Mouse (Mus musculus) heart, postnatal 0 days (tissue): ENCODE data around the gene Bcat2. TPM values are rescaled to one million over a fixed set of nuclear protein-coding genes. Genes with fewer than 3 reads are reported as not detected.
A peak's percentile ranks its signal among the peaks of the same experiment; 100 is the strongest.

Experiments
- ATAC-seq: fragments of 200-750 bp; cut with Nextera tagmentation; 2 replicates; pipeline ENCODE4 v1.8.0; 2017; ENCODE audit warnings: low read depth, moderate number of reproducible peaks, moderate library complexity; ENCODE audit not compliant: insufficient read depth
- DNase-seq: peaks from one replicate; pipeline ENCODE4 v3.0.0-alpha.2; 2016; ENCODE audit warnings: low spot score
- H3K27ac ChIP-seq: fragments of 300-500 bp; sonication (generic); 2 replicates; pipeline ENCODE4 v1.5.1; 2014; ENCODE audit warnings: low read depth, mild to moderate bottlenecking
- H3K27me3 ChIP-seq: fragments of 300-500 bp; sonication (generic); 2 replicates; pipeline ENCODE4 v1.6.1; 2014; ENCODE audit warnings: low read length, mixed read lengths; ENCODE audit not compliant: control insufficient read depth, insufficient read depth
- H3K36me3 ChIP-seq: fragments of 300-500 bp; sonication (generic); replicated peaks from 2 replicates; pipeline ENCODE4 v1.6.1; 2014; ENCODE audit warnings: low read length, mixed read lengths; ENCODE audit not compliant: control insufficient read depth, insufficient read depth
- H3K4me1 ChIP-seq: fragments of 300-500 bp; sonication (generic); 2 replicates; pipeline ENCODE4 v1.6.1; 2014; ENCODE audit warnings: antibody characterized with exemption; ENCODE audit not compliant: control insufficient read depth, insufficient read depth
- H3K4me2 ChIP-seq: fragments of 300-500 bp; sonication (generic); 2 replicates; pipeline ENCODE4 v1.6.1; 2014; ENCODE audit warnings: low read depth, mild to moderate bottlenecking, low read length, moderate library complexity
- H3K4me3 ChIP-seq: fragments of 300-500 bp; sonication (generic); 2 replicates; pipeline ENCODE4 v1.5.1; 2014; ENCODE audit warnings: low read depth, low read length
- H3K9ac ChIP-seq: fragments of 300-500 bp; sonication (generic); replicated peaks from 2 replicates; pipeline ENCODE4 v1.6.1; 2014; ENCODE audit warnings: low read depth, low read length, mixed read lengths
- H3K9me3 ChIP-seq: fragments of 300-500 bp; sonication (generic); replicated peaks from 2 replicates; pipeline ENCODE4 v1.6.1; 2016; ENCODE audit warnings: low read length; ENCODE audit not compliant: control insufficient read depth
- CTCF ChIP-seq: IDR thresholded peaks from 2 replicates; pipeline ENCODE4 v1.5.1; 2016; ENCODE audit warnings: antibody characterized with exemption, control low read depth, low read depth
- EP300 ChIP-seq: IDR thresholded peaks from 2 replicates; pipeline ENCODE4 v1.6.1; 2016; ENCODE audit warnings: antibody characterized with exemption, low read depth
- WGBS: fragments of 180-500 bp; shearing (Covaris S2); extraction: QIAGEN DNeasy Blood & Tissue Kit; methylation state at CpG from one replicate; pipeline ENCODE4 v1.1.7; 2014; 5-methylcytosine and 5-hydroxymethylcytosine counted together
- polyA plus RNA-seq: library from polyadenylated mRNA; unstranded; fragments of >200 nt; fragmentation: Nextera tagmentation; extraction: Ambion mirVana; gene quantifications from 2 replicates; pipeline ENCODE4 v1.2.1, GENCODE M21; 2015
- total RNA-seq: library from RNA; depleted of rRNA; stranded (reverse); fragments of >200 nt; gene quantifications from 2 replicates; pipeline ENCODE4 v1.2.3, GENCODE M21; 2014; ENCODE audit warnings: low replicate concordance; rRNA removed

Gene Bcat2
- total and polyA plus RNA-seq, 2 experiments from 2014 or later, result 70.6 to 73.7 TPM

DNA sequence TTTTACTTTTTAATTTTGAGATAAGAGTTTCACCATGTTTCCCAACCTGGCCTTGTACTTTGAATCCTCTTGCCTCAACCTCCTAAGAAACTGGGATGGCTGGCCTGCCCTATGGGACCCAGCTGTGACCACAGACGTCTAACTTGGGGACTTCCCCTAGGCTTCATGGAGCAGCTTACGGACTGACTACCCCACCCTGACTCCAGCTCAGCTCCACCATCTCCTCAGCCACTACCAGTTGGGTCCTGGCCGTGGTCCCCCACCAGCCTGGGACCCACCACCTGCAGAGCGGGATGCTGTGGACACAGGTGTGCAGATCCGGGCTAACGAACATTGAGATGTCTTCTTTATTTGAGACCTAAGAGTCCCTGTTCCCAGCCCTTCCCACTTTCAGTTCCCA lies 67.8 kb downstream of the Bcat2 start:
- H3K4me3 ChIP-seq, result no peak overlapping the region
- H3K36me3 ChIP-seq, result peaks cover 18% of the 10 kb centered on the region
- peaks cover 34% of the 10 kb centered on the region for H3K4me1 ChIP-seq
- ATAC-seq (no peak), DNase-seq (no peak)
- H3K9ac ChIP-seq, result no peak overlapping the region
- no peak overlapping the region for H3K27ac ChIP-seq
- H3K27me3 ChIP-seq, result no peaks in the 10 kb centered on the region
- no peaks in the 10 kb centered on the region for H3K9me3 ChIP-seq
- TF ChIP-seq EP300, result no peak
- TF ChIP-seq CTCF, result no peak
- H3K4me2 ChIP-seq, result no peak overlapping the region
- 93% methylated on average over 6 of the region's 6 CpGs for WGBS

DNA sequence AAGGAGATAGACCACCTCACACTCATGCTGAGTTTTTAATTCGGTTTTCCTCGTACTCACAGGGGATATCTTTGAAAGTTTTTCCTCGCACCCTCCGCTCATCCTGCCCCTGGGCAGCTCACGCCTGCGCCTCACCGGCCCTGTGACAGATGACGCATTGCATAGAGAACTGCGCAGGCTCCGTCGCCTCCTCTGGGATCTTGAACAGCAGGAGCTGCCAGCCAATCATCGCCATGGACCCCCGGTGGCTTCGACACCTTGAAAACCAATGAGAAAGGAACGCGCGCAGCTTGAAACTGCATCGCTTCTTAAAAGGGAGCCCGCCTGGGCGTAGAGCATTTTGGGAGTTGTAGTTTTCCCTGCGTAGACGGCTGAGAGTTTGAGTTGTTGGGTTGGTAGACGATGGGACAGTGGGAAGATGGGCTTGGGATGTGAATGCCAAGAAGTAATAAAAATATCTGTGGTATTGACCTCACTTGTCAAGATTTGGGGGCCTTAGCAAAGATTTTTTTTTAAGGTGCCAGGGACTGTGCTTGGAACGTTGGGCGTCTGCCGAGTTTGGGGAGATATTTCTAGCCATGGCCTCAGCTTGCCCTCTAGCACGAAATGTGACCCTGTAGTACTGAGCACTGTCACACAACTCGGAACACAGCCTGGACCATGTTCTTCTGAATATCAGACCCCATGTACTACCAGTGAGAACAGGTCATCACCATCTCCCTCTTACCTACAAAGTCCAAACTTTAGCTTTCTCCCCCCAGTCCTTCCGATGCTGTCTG lies 68.9 kb downstream of the Bcat2 start:
- Histone ChIP-seq H3K27ac (no peak overlapping the region), H3K9ac (no peak overlapping the region), H3K4me1 (peaks cover 40% of the 10 kb centered on the region), H3K4me2 (peak overlapping the region; percentile 4; the same call in 1 of the 2 replicates), H3K36me3 (peaks cover 18% of the 10 kb centered on the region), H3K9me3 (no peaks in the 10 kb centered on the region), H3K27me3 (no peaks in the 10 kb centered on the region), H3K4me3 (no peak overlapping the region; the same call in 1 of the 2 replicates)
- WGBS, result 38% methylated on average over 29 of the region's 29 CpGs
- TF ChIP-seq CTCF, result no peak
- TF ChIP-seq EP300, result no peak
- DNase-seq (peak; percentile 97), ATAC-seq (peak; percentile 80)

Other genes starting within 250 kb of the Bcat2 start
Only the 30 nearest of the 36 such genes appear.
- gene Lin7b, start 199.6 kb upstream of the Bcat2 start, total RNA-seq, result 0.46 TPM in 1 of 2 replicates, not detected in the other
- 2.2 and 2.3 TPM in 2 replicates for gene Lin7b, start 199.6 kb upstream of the Bcat2 start, polyA plus RNA-seq
- gene Snrnp70, start 174.4 kb upstream of the Bcat2 start, total RNA-seq, result 141 and 162 TPM in 2 replicates
- 79.7 and 80.3 TPM in 2 replicates for gene Snrnp70, start 174.4 kb upstream of the Bcat2 start, polyA plus RNA-seq
- 1.4 and 4.6 TPM in 2 replicates for gene Kcna7, start 164.5 kb upstream of the Bcat2 start, total RNA-seq
- 0.42 and 0.54 TPM in 2 replicates for gene Kcna7, start 164.5 kb upstream of the Bcat2 start, polyA plus RNA-seq
- 2.2 TPM in 1 of 2 replicates, not detected in the other for gene Ntf5, start 156.5 kb upstream of the Bcat2 start, total RNA-seq
- gene Ntf5, start 156.5 kb upstream of the Bcat2 start, polyA plus RNA-seq, result 0.15 and 0.21 TPM in 2 replicates
- 0.27 TPM in 1 of 2 replicates, not detected in the other for gene Lhb, start 149.3 kb upstream of the Bcat2 start, total RNA-seq
- gene Lhb, start 149.3 kb upstream of the Bcat2 start, polyA plus RNA-seq, result not detected in 2 replicates
- 109 and 123 TPM in 2 replicates for gene Gys1, start 135.3 kb upstream of the Bcat2 start, total RNA-seq
- 68.3 and 70.4 TPM in 2 replicates for gene Gys1, start 135.3 kb upstream of the Bcat2 start, polyA plus RNA-seq
- 76.9 and 106 TPM in 2 replicates for gene Ruvbl2, start 132.1 kb upstream of the Bcat2 start, total RNA-seq
- gene Ruvbl2, start 132.1 kb upstream of the Bcat2 start, polyA plus RNA-seq, result 31.0 and 34.2 TPM in 2 replicates
- gene Ftl1, start 110.3 kb upstream of the Bcat2 start, total RNA-seq, result 1,107 and 1,211 TPM in 2 replicates
- gene Ftl1, start 110.3 kb upstream of the Bcat2 start, polyA plus RNA-seq, result 2,163 and 2,221 TPM in 2 replicates
- 48.1 and 88.1 TPM in 2 replicates for gene Bax, start 103.3 kb upstream of the Bcat2 start, total RNA-seq
- gene Bax, start 103.3 kb upstream of the Bcat2 start, polyA plus RNA-seq, result 99.2 and 101 TPM in 2 replicates
- not detected in 2 replicates for gene Tulp2, start 88.3 kb upstream of the Bcat2 start, total RNA-seq
- 0.15 and 0.20 TPM in 2 replicates for gene Tulp2, start 88.3 kb upstream of the Bcat2 start, polyA plus RNA-seq
- gene Gm45808, start 83.3 kb upstream of the Bcat2 start, total RNA-seq, result 14.2 TPM in 1 of 2 replicates, not detected in the other
- gene Gm45808, start 83.3 kb upstream of the Bcat2 start, polyA plus RNA-seq, result 0.18 TPM in 1 of 2 replicates, not detected in the other
- 3.4 and 5.6 TPM in 2 replicates for gene Dhdh, start 81.3 kb upstream of the Bcat2 start, total RNA-seq
- gene Dhdh, start 81.3 kb upstream of the Bcat2 start, polyA plus RNA-seq, result 5.1 and 5.3 TPM in 2 replicates
- gene Nucb1, start 59.7 kb upstream of the Bcat2 start, total RNA-seq, result 78.4 and 107 TPM in 2 replicates
- gene Nucb1, start 59.7 kb upstream of the Bcat2 start, polyA plus RNA-seq, result 108 and 110 TPM in 2 replicates
- 10.6 and 28.8 TPM in 2 replicates for gene Ppp1r15a, start 43.9 kb upstream of the Bcat2 start, total RNA-seq
- gene Ppp1r15a, start 43.9 kb upstream of the Bcat2 start, polyA plus RNA-seq, result 19.2 and 22.8 TPM in 2 replicates
- gene Plekha4, start 43.8 kb upstream of the Bcat2 start, total RNA-seq, result 1.3 and 3.4 TPM in 2 replicates
- 0.78 and 1.2 TPM in 2 replicates for gene Plekha4, start 43.8 kb upstream of the Bcat2 start, polyA plus RNA-seq
- not detected in 2 replicates for gene Hsd17b14, start 15.3 kb upstream of the Bcat2 start, total RNA-seq
- 0.11 and 0.34 TPM in 2 replicates for gene Hsd17b14, start 15.3 kb upstream of the Bcat2 start, polyA plus RNA-seq
- not detected in 2 replicates for gene Fgf21, start 45.3 kb downstream of the Bcat2 start, total RNA-seq
- 0.12 TPM in 1 of 2 replicates, not detected in the other for gene Fgf21, start 45.3 kb downstream of the Bcat2 start, polyA plus RNA-seq
- gene Fut1, start 47.1 kb downstream of the Bcat2 start, total RNA-seq, result not detected in 2 replicates
- gene Fut1, start 47.1 kb downstream of the Bcat2 start, polyA plus RNA-seq, result not detected in 2 replicates
- gene Izumo1, start 51.7 kb downstream of the Bcat2 start, total RNA-seq, result 0.53 TPM in 1 of 2 replicates, not detected in the other
- 0.11 and 0.23 TPM in 2 replicates for gene Izumo1, start 51.7 kb downstream of the Bcat2 start, polyA plus RNA-seq
- 68.8 and 77.6 TPM in 2 replicates for gene Rasip1, start 57.3 kb downstream of the Bcat2 start, total RNA-seq
- 13.7 and 14.3 TPM in 2 replicates for gene Rasip1, start 57.3 kb downstream of the Bcat2 start, polyA plus RNA-seq
- gene Mamstr, start 69.8 kb downstream of the Bcat2 start, total RNA-seq, result 5.6 and 6.5 TPM in 2 replicates
- gene Mamstr, start 69.8 kb downstream of the Bcat2 start, polyA plus RNA-seq, result 7.2 and 7.7 TPM in 2 replicates
- not detected in 2 replicates for gene Fut2, start 96.2 kb downstream of the Bcat2 start, total RNA-seq
- 1.5 and 1.7 TPM in 2 replicates for gene Fut2, start 96.2 kb downstream of the Bcat2 start, polyA plus RNA-seq
- not detected in 2 replicates for gene Ntn5, start 113.9 kb downstream of the Bcat2 start, total RNA-seq
- 0.11 TPM in 1 of 2 replicates, not detected in the other for gene Ntn5, start 113.9 kb downstream of the Bcat2 start, polyA plus RNA-seq
- gene Sec1, start 124.2 kb downstream of the Bcat2 start, total RNA-seq, result 0.62 and 1.3 TPM in 2 replicates
- gene Sec1, start 124.2 kb downstream of the Bcat2 start, polyA plus RNA-seq, result 0.16 and 0.33 TPM in 2 replicates
- 1.6 and 3.0 TPM in 2 replicates for gene Car11, start 129.7 kb downstream of the Bcat2 start, total RNA-seq
- gene Car11, start 129.7 kb downstream of the Bcat2 start, polyA plus RNA-seq, result 2.5 and 2.8 TPM in 2 replicates
- 29.3 and 37.4 TPM in 2 replicates for gene Dbp, start 134.9 kb downstream of the Bcat2 start, total RNA-seq
- 21.9 and 24.9 TPM in 2 replicates for gene Dbp, start 134.9 kb downstream of the Bcat2 start, polyA plus RNA-seq
- 1,259 and 1,310 TPM in 2 replicates for gene Rpl18, start 145.3 kb downstream of the Bcat2 start, total RNA-seq
- 479 and 486 TPM in 2 replicates for gene Rpl18, start 145.3 kb downstream of the Bcat2 start, polyA plus RNA-seq
- 19.5 and 23.3 TPM in 2 replicates for gene Sphk2, start 147.8 kb downstream of the Bcat2 start, total RNA-seq
- 11.1 and 11.4 TPM in 2 replicates for gene Sphk2, start 147.8 kb downstream of the Bcat2 start, polyA plus RNA-seq
- not detected in 2 replicates for gene Fam83e, start 151.1 kb downstream of the Bcat2 start, total RNA-seq
- gene Fam83e, start 151.1 kb downstream of the Bcat2 start, polyA plus RNA-seq, result 0.07 and 0.26 TPM in 2 replicates
- not detected in 2 replicates for gene Spaca4, start 155.7 kb downstream of the Bcat2 start, total RNA-seq
- gene Spaca4, start 155.7 kb downstream of the Bcat2 start, polyA plus RNA-seq, result not detected in 2 replicates